In the genomic region with DNA sequence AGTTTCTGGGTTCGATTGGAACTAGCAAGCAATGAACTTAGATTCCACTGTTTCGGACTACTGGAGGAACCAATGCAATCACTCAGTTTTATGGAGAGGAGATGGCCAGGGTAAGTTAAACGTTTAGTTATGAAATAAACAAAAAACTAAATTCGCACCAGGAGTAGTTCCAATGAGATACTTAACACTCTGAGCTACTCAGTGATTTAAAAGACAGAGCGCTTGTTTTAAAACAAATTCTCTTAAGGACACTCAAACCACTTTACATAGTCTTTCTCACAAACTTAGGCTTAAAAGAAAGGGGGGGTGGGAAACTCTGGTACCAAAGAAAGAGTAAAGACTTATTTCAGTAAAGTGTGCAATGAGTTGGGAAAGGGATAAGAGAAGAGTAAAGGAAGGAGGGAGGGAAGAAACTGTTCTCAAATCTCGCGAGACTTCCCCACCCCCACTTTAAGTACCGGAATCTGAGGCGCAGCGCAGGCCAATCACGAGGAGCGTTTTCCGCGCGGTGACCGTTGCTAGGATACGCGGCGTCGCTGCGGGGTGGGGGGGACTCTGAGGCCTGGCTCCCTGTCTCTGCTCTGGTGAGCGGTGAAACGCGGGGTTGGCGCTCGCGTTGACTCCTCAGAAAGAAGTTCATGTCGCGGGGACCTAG, we compare ENCODE assay signal across 8 mouse cellular contexts. TPM values are rescaled to one million over a fixed set of nuclear protein-coding genes. Genes with fewer than 3 reads are reported as not detected.
DNase-seq lines count a peak whose midpoint lies in the region; ATAC-seq and TF ChIP-seq lines count a peak whose summit lies in the region.

A gene (plus strand): TSS at position 520 of the 655 bp plus-strand sequence.

- TF ChIP-seq CTCF in gastrocnemius, adult 2 months (IDR thresholded peaks at IDR 0.05), result no peak
- TF ChIP-seq CTCF in hindbrain, postnatal 0 days (IDR thresholded peaks at IDR 0.05; ENCODE audit: low read depth), result no peak
- TF ChIP-seq CTCF in left cerebral cortex, adult 2 months (IDR thresholded peaks at IDR 0.05), result no peak

- H3K9me3 ChIP-seq in hindbrain, postnatal 0 days (ENCODE audit: low read length), result no peaks in the 10 kb centered on the region

- peak within 1 kb of the TSS; percentile 70 for H3K9ac ChIP-seq in hindbrain, postnatal 0 days (replicated peaks; ENCODE audit: low read length)

- no peaks in the 10 kb centered on the region; the same call in 1 of the 2 replicates for H3K4me1 ChIP-seq in hindbrain, postnatal 0 days (ENCODE audit: insufficient read depth, low read length)

- peak within 1 kb of the TSS; percentile 88 for H3K4me3 ChIP-seq in gastrocnemius, adult 2 months
- peak within 1 kb of the TSS; percentile 77 for H3K4me3 ChIP-seq in hindbrain, postnatal 0 days (ENCODE audit: low read length)
- peak within 1 kb of the TSS; percentile 67 for H3K4me3 ChIP-seq in left cerebral cortex, adult 2 months

- peak within 1 kb of the TSS; percentile 83 for H3K4me2 ChIP-seq in hindbrain, postnatal 0 days (ENCODE audit: low read depth, low read length)

- peak; percentile 98 for DNase-seq in ZHBTc4 (ENCODE audit: low read depth, low spot score)
- peak; percentile 96 for DNase-seq in gastrocnemius, adult 2 months
- DNase-seq in hindbrain, postnatal 0 days (ENCODE audit: low spot score), result peak; percentile 99
- peak; percentile 93 to 94 for DNase-seq in left cerebral cortex, adult 2 months (ENCODE audit: extremely low spot score in 1 of 2, low spot score in 2 of 2)
- DNase-seq in right cerebral cortex, adult 2 months (ENCODE audit: low spot score in 2 of 2), result peak; percentile 94 to 95
- peak; percentile 96 for DNase-seq in urinary bladder, postnatal 14 days (ENCODE audit: low spot score)

- H3K27ac ChIP-seq in gastrocnemius, adult 2 months, result peak within 1 kb of the TSS; percentile 87
- peak within 1 kb of the TSS; percentile 77 for H3K27ac ChIP-seq in hindbrain, postnatal 0 days
- H3K27ac ChIP-seq in left cerebral cortex, adult 2 months, result peak within 1 kb of the TSS; percentile 66

- intact Hi-C loops in gastrocnemius, adult 2 months (cut with DNase I), result no loop called here
- intact Hi-C loops in left cerebral cortex, adult 2 months (cut with DNase I), result loop anchor here (1.0 kb wide), 1 partner anchor 11 kb away; a partner anchor contains a TSS

- 2% methylated on average over 29 of the region's 29 CpGs for WGBS in hindbrain, postnatal 0 days

- no peaks in the 10 kb centered on the region for H3K27me3 ChIP-seq in hindbrain, postnatal 0 days (ENCODE audit: insufficient read depth, low read length)

- ATAC-seq in common myeloid progenitor, adult 5-6 weeks (replicated peaks; ENCODE audit: low read depth, poor library complexity, severe bottlenecking), result peak; percentile 100
- peak; percentile 100 for ATAC-seq in hindbrain, postnatal 0 days
- ATAC-seq in megakaryocyte, adult 5-6 weeks (ENCODE audit: poor library complexity, severe bottlenecking), result peak; percentile 99

- no peaks in the 10 kb centered on the region for H3K36me3 ChIP-seq in hindbrain, postnatal 0 days (ENCODE audit: insufficient read depth, low read length)

RNA-seq across cellular contexts. Expression of the gene that starts here (rescaled TPM):
- 24.0 and 24.3 TPM in 2 replicates for total RNA-seq in common myeloid progenitor, adult 5-6 weeks (2017)
- total RNA-seq in gastrocnemius, adult 2 months (2021), result 1 to 10 TPM; 4.7 to 8.5 TPM
- total RNA-seq in hindbrain, postnatal 0 days (2014; rRNA removed), result 5.2 and 6.6 TPM in 2 replicates
- 30.1 and 35.0 TPM in 2 replicates for polyA plus RNA-seq in hindbrain, postnatal 0 days (2015; fragmentation: Nextera tagmentation; extraction: Ambion mirVana)
- 10 to 100 TPM; 24.3 to 26.6 TPM for total RNA-seq in left cerebral cortex, adult 2 months (2021)
- total RNA-seq in megakaryocyte, adult 5-6 weeks (2015), result 3.4 and 4.5 TPM in 2 replicates
- 6.3 and 13.7 TPM in 2 replicates for total RNA-seq in megakaryocyte, adult 5-6 weeks (2017)

Comparison
In these comparisons a context has a peak if more than half of its experiments do, and no peak if none do; other contexts are left out.
1. Peak in every context shown above with its lines: DNase-seq, ATAC-seq, H3K4me3 ChIP-seq and H3K27ac ChIP-seq.